Mouse (Mus musculus) heart, embryonic 16.5 days (tissue): ENCODE measurements around the gene Zfp324. TPM values are rescaled to one million over a fixed set of nuclear protein-coding genes. Genes with fewer than 3 reads are reported as not detected.

ENCODE experiments used
- ATAC-seq: fragments of 200-750 bp; cut with Nextera tagmentation; replicated peaks from 2 replicates; pipeline ENCODE4 v1.8.0; 2017; ENCODE audit warnings: moderate number of reproducible peaks; ENCODE audit not compliant: insufficient read depth, low FRiP score; ENCODE audit errors: extremely low read depth
- H3K27ac ChIP-seq: fragments of 300-500 bp; sonication (generic); 2 replicates; pipeline ENCODE4 v1.5.1; 2014; ENCODE audit warnings: mild to moderate bottlenecking, low read length, control low read depth, moderate library complexity
- H3K27me3 ChIP-seq: fragments of 300-500 bp; sonication (generic); 2 replicates; pipeline ENCODE4 v1.6.1; 2014; ENCODE audit warnings: low read length, mixed read lengths; ENCODE audit not compliant: control insufficient read depth, insufficient read depth
- H3K36me3 ChIP-seq: fragments of 300-500 bp; sonication (generic); 2 replicates; pipeline ENCODE4 v1.6.1; 2014; ENCODE audit not compliant: control insufficient read depth, insufficient read depth
- H3K4me1 ChIP-seq: fragments of 300-500 bp; sonication (generic); 2 replicates; pipeline ENCODE4 v1.6.1; 2014; ENCODE audit warnings: low read length, mixed read lengths; ENCODE audit not compliant: control insufficient read depth, insufficient read depth
- H3K4me2 ChIP-seq: fragments of 300-500 bp; sonication (generic); 2 replicates; pipeline ENCODE4 v1.6.1; 2014; ENCODE audit warnings: low read depth, mild to moderate bottlenecking, control low read depth, low read length
- H3K4me3 ChIP-seq: fragments of 300-500 bp; sonication (generic); 2 replicates; pipeline ENCODE4 v1.5.1; 2014; ENCODE audit warnings: mild to moderate bottlenecking, control low read depth, low read length
- H3K9ac ChIP-seq: fragments of 300-500 bp; sonication (generic); 2 replicates; pipeline ENCODE4 v1.6.1; 2014; ENCODE audit warnings: low read length, control low read depth
- H3K9me3 ChIP-seq: fragments of 300-500 bp; sonication (generic); replicated peaks from 2 replicates; pipeline ENCODE4 v1.6.1; 2016; ENCODE audit warnings: low read length; ENCODE audit not compliant: control insufficient read depth
- WGBS: fragments of 180-500 bp; shearing (Covaris S2); extraction: QIAGEN DNeasy Blood & Tissue Kit; methylation state at CpG from one replicate; pipeline ENCODE4 v1.1.7; 2014; 5-methylcytosine and 5-hydroxymethylcytosine counted together
- polyA plus RNA-seq: library from polyadenylated mRNA; unstranded; fragments of >200 nt; fragmentation: Nextera tagmentation; extraction: Ambion mirVana; gene quantifications from 2 replicates; pipeline ENCODE4 v1.2.1, GENCODE M21; 2015

Zfp324 gene
- polyA plus RNA-seq, 1 experiment from 2014 or later = 6.5 TPM

DNA sequence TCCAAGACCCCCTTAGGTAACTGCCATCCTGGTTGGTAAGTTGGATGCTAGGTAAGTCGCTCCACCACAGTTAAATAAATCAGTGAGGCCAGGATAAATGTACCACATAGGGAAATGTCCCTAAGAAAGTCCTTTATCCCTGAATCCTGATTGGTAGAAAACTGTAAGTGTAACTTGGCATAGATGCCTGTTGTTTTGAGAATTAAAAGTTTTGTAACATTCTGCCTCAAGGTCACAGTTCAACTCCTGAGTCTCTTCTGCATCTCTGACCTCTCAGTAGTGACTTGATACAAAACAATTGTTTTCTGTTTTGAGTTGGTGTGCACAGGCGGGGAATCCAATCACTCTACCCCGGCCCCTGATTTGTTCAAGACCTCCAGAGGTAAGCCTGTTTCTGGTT is 33.2 kb downstream of the Zfp324 start, which contains the start of gene Trim28:
TSS of gene Trim28 (plus strand) at position 264 of the 400 bp plus-strand sequence.
- no peak within 1 kb of the TSS for H3K9ac ChIP-seq
- no peak for ATAC-seq
- H3K4me3 ChIP-seq = no peak within 1 kb of the TSS
- no peak within 1 kb of the TSS for H3K4me2 ChIP-seq
- H3K36me3 ChIP-seq = no peaks in the 10 kb centered on the region
- WGBS = 77% methylated on average over 3 of the region's 3 CpGs
- H3K27ac ChIP-seq = no peak within 1 kb of the TSS
- H3K4me1 ChIP-seq = no peaks in the 10 kb centered on the region
- H3K27me3 ChIP-seq = no peaks in the 10 kb centered on the region
- no peaks in the 10 kb centered on the region for H3K9me3 ChIP-seq

DNA sequence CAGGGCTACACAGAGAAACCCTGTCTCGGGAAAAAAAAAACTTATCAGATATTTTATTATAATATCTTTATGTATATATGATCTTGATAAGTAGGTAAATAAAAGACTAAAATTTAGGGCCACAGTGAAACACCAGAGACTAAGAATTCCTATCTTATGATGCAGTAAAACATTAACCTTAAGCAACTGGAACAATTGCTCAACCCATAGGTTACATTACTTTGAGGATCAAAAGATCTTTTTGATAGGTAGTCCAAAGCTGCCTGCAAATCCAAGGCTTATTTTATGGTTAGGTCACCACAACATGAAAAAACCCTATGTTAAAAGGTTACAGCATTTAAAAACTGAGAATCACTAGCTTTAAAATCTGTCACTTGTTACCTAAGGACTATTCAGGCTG is 35.9 kb downstream of the Zfp324 start:
- ATAC-seq = no peak
- 58% methylated on average over 1 of the region's 1 CpGs for WGBS
- Histone ChIP-seq H3K9me3 (no peaks in the 10 kb centered on the region), H3K27me3 (no peaks in the 10 kb centered on the region), H3K9ac (no peak overlapping the region), H3K4me1 (0 out of 2 replicates have a peak, but pooled peaks cover under 1% of the 10 kb centered on the region), H3K4me2 (no peak overlapping the region), H3K36me3 (peaks cover 14% of the 10 kb centered on the region), H3K27ac (no peak overlapping the region), H3K4me3 (no peak overlapping the region)

DNA sequence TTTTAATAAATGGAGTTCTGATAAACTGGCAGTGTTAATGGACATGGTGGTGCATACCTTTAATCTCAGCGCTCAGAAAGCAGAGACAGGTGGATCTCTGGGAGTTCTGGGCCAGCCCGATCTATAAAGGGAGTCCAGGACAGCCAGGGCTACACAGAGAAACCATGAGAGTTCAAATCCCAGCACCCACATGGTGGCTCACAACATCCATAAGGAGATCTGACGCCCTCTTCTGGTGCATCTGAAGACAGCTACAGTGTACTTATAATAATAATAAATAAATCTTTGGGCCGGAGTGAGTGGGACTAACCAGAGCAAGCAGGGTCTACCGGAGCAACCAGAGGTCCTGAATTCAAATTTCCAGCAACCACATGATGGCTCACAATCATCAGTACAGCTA is 37.7 kb downstream of the Zfp324 start:
- no peak for ATAC-seq
- Histone ChIP-seq H3K9me3 (no peaks in the 10 kb centered on the region), H3K4me1 (peaks cover 6% of the 10 kb centered on the region; the same call in 1 of the 2 replicates), H3K27ac (no peak overlapping the region), H3K36me3 (peaks cover 29% of the 10 kb centered on the region), H3K4me2 (no peak overlapping the region), H3K27me3 (no peaks in the 10 kb centered on the region), H3K4me3 (no peak overlapping the region), H3K9ac (no peak overlapping the region)
- WGBS = 74% methylated on average over 5 of the region's 5 CpGs

DNA sequence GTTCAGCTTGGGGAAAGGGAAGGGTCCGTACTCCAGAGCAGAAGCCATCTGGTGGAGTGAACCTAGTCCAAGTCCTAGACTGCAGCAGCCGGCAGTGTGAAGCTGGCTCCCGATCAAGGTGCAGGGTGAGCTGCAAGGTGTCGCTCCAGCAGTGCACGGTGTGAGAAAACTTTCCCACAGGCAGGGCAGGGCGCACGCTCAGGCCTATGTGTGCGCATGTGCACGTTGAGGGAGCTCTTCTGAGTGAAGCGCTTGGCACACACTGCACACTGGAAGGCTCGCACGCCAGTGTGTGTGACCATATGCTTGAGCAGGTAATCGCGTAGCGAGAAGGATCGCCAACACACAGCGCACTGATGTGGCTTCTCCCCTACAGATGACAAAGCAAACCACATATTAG is 40.4 kb downstream of the Zfp324 start:
- 87% methylated on average over 17 of the region's 17 CpGs for WGBS

GRCm38 (mm10) chr7:13006531-13006930 is 40.9 kb downstream of the Zfp324 start:
- no peak overlapping the region for H3K4me2 ChIP-seq
- no peak overlapping the region for H3K4me3 ChIP-seq
- peak overlapping the region; percentile 20; the same call in 1 of the 2 replicates for H3K9ac ChIP-seq
- H3K27me3 ChIP-seq = no peaks in the 10 kb centered on the region
- no peak overlapping the region for H3K27ac ChIP-seq
- H3K36me3 ChIP-seq = peaks cover 29% of the 10 kb centered on the region
- H3K9me3 ChIP-seq = no peaks in the 10 kb centered on the region
- no peak for ATAC-seq
- 80% methylated on average over 10 of the region's 10 CpGs for WGBS
- H3K4me1 ChIP-seq = peaks cover 19% of the 10 kb centered on the region

More for the DNA sequence above, 40.4 kb downstream of the Zfp324 start:
- peaks cover 29% of the 10 kb centered on the region for H3K36me3 ChIP-seq
- ATAC-seq = no peak
- no peak overlapping the region for H3K9ac ChIP-seq
- H3K4me1 ChIP-seq = peaks cover 19% of the 10 kb centered on the region
- no peaks in the 10 kb centered on the region for H3K27me3 ChIP-seq
- no peaks in the 10 kb centered on the region for H3K9me3 ChIP-seq
- H3K27ac ChIP-seq = no peak overlapping the region
- no peak overlapping the region for H3K4me2 ChIP-seq
- H3K4me3 ChIP-seq = no peak overlapping the region

GRCm38 (mm10) chr7:13007341-13008092 is 41.9 kb downstream of the Zfp324 start:
- Histone ChIP-seq H3K36me3 (peaks cover 29% of the 10 kb centered on the region), H3K4me1 (peaks cover 19% of the 10 kb centered on the region), H3K4me2 (no peak overlapping the region), H3K4me3 (no peak overlapping the region), H3K27ac (no peak overlapping the region), H3K9ac (no peak overlapping the region), H3K27me3 (no peaks in the 10 kb centered on the region), H3K9me3 (no peaks in the 10 kb centered on the region)
- 49% methylated on average over 57 of the region's 57 CpGs for WGBS
- ATAC-seq = no peak

DNA sequence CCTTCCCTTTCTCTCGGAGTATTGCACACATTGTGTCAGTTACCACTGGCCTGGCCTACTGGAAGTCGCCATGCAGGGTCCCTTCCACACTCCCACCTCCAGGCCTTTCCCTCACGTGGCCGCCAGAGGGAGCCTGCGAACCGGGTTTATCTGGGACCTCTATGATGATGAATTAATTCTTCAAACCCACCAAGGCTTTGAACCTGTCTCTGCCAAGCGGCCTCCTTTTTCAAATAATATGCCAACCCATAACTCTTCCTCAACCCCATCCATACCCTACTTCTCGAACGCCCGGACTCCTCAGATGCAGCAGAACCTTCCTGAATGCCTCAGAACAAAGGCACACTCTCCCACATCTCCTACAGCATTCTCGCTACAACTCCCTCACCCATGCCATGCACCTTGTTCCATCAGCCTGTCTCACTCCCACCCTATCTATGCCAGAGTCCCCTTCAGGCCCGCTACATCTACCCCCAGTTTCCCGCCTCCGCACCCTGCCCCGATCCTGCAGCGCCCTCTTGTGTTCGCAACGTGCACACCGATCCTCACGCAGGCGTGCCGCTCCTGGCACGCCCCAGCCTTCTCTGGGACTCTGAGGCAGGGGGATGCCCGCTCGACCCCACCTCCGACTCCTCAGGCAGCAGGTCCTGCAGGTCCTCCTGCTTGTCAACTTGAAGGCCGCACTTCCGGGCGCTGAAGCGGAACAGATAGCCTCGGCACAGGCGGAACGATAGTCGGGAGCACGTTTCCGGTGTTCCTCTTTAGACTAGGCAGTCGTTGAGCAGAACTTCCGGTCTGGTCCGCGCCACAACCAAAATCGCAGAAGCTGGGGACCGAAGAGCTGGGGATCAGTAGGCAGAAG is 43.7 kb downstream of the Zfp324 start:
- Histone ChIP-seq H3K27ac (peak overlapping the region; percentile 97), H3K27me3 (no peaks in the 10 kb centered on the region), H3K36me3 (peaks cover 29% of the 10 kb centered on the region), H3K9me3 (no peaks in the 10 kb centered on the region), H3K4me2 (peak overlapping the region; percentile 96), H3K9ac (peak overlapping the region; percentile 94), H3K4me3 (peak overlapping the region; percentile 88), H3K4me1 (peaks cover 19% of the 10 kb centered on the region)
- under 1% methylated on average over 42 of the region's 42 CpGs for WGBS
- ATAC-seq = peak; percentile 88

GRCm38 (mm10) chr7:13010005-13010908 is 44.6 kb downstream of the Zfp324 start, which contains the start of gene Zbtb45:
TSS of gene Zbtb45 (minus strand) at chr7:13010034.
- Histone ChIP-seq H3K4me3 (peak within 1 kb of the TSS; percentile 88), H3K9me3 (no peaks in the 10 kb centered on the region), H3K27me3 (no peaks in the 10 kb centered on the region), H3K36me3 (peaks cover 25% of the 10 kb centered on the region), H3K4me1 (peaks cover 19% of the 10 kb centered on the region), H3K4me2 (peak within 1 kb of the TSS; percentile 96), H3K27ac (peak within 1 kb of the TSS; percentile 97), H3K9ac (peak within 1 kb of the TSS; percentile 94)
- no peak for ATAC-seq
- WGBS = 15% methylated on average over 26 of the region's 26 CpGs
